ENCODE assay signal across 8 mouse cellular contexts in genomic region chr19:47356188-47356857, GRCm38 (mm10).
DNase-seq lines count a peak whose midpoint lies in the region; ATAC-seq and TF ChIP-seq lines count a peak whose summit lies in the region.

No protein-coding gene starts in this region.

- no peak overlapping the region for H3K4me3 ChIP-seq in hindbrain, postnatal 0 days (ENCODE audit: low read length)

- H3K27ac ChIP-seq in hindbrain, postnatal 0 days: no peak overlapping the region

- H3K4me2 ChIP-seq in hindbrain, postnatal 0 days (ENCODE audit: low read depth, low read length): no peak overlapping the region

- no peaks in the 10 kb centered on the region for H3K36me3 ChIP-seq in hindbrain, postnatal 0 days (ENCODE audit: insufficient read depth, low read length)

- ATAC-seq in hindbrain, postnatal 0 days: peak; percentile 73

- H3K9ac ChIP-seq in hindbrain, postnatal 0 days (replicated peaks; ENCODE audit: low read length): no peak overlapping the region

- H3K9me3 ChIP-seq in hindbrain, postnatal 0 days (ENCODE audit: low read length): no peaks in the 10 kb centered on the region

- DNase-seq in WW6 (ENCODE audit: low read depth, low spot score): peak; percentile 58
- DNase-seq in cerebellum, adult 9-10 months: peak; percentile 87
- peak; percentile 77 to 78 for DNase-seq in frontal cortex, postnatal 25 days (ENCODE audit: low spot score in 2 of 2)
- peak; percentile 90 for DNase-seq in hindbrain, postnatal 0 days (ENCODE audit: low spot score)
- DNase-seq in left cerebral cortex, adult 11 months (ENCODE audit: low spot score): peak; percentile 75
- peak; percentile 63 to 85 for DNase-seq in lung, postnatal 4 days
- peak; percentile 83 to 91 for DNase-seq in right cerebral cortex, postnatal 10 days (ENCODE audit: low spot score in 2 of 2)
- peak; percentile 77 for DNase-seq in yolk sac, embryonic 10.5 days (ENCODE audit: low spot score)

- WGBS in hindbrain, postnatal 0 days: 20% methylated on average over 5 of the region's 6 CpGs

- no peaks in the 10 kb centered on the region for H3K27me3 ChIP-seq in hindbrain, postnatal 0 days (ENCODE audit: insufficient read depth, low read length)

- no peaks in the 10 kb centered on the region for H3K4me1 ChIP-seq in hindbrain, postnatal 0 days (ENCODE audit: insufficient read depth, low read length)

- peak; percentile 96 for TF ChIP-seq CTCF in hindbrain, postnatal 0 days (IDR thresholded peaks at IDR 0.05; ENCODE audit: low read depth)
